Mouse (Mus musculus) megakaryocyte, embryonic 14.5 days (primary cell): Measurements from ENCODE around the gene BC035044.

ENCODE experiments used
- FLI1 ChIP-seq: IDR thresholded peaks from 2 replicates; pipeline ENCODE4 v1.6.1; 2012; ENCODE audit warnings: low read length, inconsistent platforms, mixed read lengths
- GATA1 ChIP-seq: IDR thresholded peaks from 3 replicates; pipeline ENCODE4 v1.6.1; 2012; ENCODE audit warnings: mixed read lengths, low read length, inconsistent platforms, borderline replicate concordance

DNA sequence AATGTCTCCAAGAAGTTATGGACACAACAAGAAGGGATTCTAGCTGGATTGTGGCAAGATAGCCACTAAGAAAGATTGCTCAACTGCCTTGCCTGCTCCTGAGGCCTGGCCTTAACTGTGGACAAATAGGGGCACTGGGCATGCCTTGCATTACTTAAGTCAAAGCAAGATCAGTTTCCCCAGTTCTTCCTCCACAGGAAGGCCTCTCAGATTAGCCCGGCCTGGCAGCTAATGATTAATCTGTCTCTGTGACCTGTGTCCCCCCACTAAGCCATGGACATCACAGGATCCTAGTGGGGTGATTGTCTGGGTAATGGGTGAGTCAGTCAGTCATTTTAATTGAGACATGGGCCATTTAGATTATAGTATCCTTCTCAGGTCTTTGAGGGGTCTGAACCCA lies 35.4 kb downstream of the BC035044 start:
- no peak for TF ChIP-seq GATA1
- no peak for TF ChIP-seq FLI1
